Mouse (Mus musculus): ENCODE results near the gene Gm21748.
"Not testable (repeated sequence)": the region's sequence is repeated elsewhere in the genome, so short reads cannot be mapped to it uniquely, and the experiment has no call there.

The Gm21748 gene

DNA sequence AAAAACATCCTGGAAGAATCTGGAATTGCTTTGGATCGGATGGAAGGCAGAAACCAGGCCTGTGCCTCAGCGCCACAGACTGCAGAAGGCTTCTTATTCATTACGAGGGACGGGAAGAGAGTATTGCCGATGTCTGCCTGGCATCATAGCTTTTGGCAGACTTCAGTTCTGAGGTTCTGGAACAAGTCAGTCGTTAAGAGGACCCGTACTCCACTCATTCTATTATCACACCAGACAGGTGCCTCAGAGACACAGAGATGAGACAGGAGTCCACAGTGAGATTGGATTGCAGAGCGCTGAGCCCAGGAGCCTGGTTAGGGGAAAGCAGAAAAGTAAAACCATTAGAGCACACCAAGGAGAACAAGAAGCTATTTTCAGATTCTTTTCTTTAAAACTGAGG lies at the start of gene Gm21748:
TSS of gene Gm21748 (minus strand) at position 101 of the 400 bp plus-strand sequence.
- DNase-seq: not testable (repeated sequence)

Measured in kidney, adult 18-20 months (tissue).